Mouse (Mus musculus) left cerebral cortex, adult 18-20 months (tissue): ENCODE data around the gene Man2a1. TPM values are rescaled to one million over a fixed set of nuclear protein-coding genes. Genes with fewer than 3 reads are reported as not detected.

Source experiments
- DNase-seq, 2 experiments: peaks; one replicate each; pipeline ENCODE4 v3.0.0; 2021 to 2022; ENCODE audit warnings: low spot score in 2 of 2, mixed read lengths in 1 of 2
- total RNA-seq, 2 experiments: library from RNA; stranded (reverse); gene quantifications; 2 replicates each; pipeline ENCODE4 v1.2.3; 2021

The Man2a1 gene
- total RNA-seq, 2 experiments from 2014 or later, result 17.2 to 18.8 TPM

DNA sequence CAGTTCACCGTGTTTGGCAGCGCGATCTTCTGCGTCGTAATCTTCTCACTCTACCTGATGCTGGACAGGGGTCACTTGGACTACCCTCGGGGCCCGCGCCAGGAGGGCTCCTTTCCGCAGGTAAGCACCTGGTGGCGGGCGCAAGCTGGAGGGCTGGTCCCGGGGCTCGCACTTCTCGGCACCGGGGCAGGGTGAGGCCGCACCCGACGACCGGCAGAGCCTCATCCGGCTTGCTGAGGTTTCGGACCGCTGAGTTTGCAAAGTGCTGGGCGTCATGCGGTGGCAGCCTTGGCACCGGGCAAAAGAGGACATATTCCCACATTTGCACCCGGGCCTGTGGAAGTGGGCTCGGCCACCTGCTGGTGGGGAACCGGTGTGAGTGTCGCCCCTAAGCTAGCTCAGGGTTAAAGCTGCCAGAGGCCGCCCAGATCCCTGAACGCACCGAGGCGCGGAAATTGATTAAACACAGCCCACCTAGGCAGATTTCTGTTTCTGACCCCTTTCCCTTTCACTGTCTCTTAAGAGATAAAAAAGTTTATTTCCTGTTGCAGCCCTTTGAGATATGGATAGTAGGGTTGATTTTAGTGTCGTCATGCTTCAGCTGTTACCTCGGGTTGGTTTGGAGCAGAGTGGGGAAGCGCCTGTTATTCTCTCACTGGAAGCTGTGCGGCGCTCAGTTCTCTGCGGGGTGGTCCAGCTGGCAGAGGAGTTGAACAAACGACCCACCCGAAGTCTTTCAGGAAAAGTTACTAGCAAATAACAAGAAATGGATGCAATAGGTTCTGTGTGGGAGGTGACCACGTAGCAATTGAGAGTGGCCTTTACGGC, 1.4 kb downstream of the Man2a1 start:
- DNase-seq, result peak; percentile 45 to 52

DNA sequence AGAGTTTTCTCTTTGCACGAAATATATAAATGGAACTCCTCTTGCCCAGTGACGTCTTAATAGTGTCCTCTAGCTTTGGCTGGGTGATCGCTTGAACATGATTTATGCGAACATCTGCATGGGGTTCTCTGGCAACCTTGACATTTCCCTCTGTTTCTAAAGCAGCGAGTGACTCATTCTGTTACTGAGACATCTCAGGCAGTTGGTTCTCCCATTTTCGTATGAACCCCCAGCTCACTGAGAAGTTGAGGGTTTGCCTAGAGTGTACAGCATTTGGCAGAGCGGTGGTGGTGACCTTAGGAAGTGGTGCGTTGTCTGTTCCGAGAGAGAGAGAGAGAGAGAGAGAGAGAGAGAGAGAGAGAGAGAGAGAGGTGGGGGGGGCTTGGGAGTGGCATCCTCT, 2.6 kb downstream of the Man2a1 start:
- DNase-seq, result no peak

DNA sequence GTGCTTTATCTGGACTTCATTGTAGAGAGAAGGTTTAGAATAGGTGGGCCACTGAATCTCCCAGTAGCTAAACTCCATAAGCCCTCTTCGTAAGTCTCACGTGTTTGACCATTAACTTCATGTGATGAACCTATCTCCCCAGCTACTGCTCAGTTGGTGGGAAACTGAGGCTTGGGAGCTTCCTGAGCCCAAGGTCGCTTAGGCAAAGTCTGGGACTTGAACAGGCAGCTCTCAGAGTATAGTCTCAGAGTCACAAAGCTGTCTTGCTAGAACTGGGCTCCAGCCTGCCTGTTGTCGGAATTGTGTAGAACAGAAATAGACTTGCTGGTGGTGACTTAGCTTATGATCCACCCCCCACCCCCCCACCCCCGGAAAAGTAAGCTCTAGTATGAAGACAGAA, 3.0 kb downstream of the Man2a1 start:
- DNase-seq, result no peak

- no peak for DNase-seq
Observed at GRCm38 (mm10) chr17:64604163-64604562, 3.6 kb downstream of the Man2a1 start.

GRCm38 (mm10) chr17:64608228-64608627, 7.7 kb downstream of the Man2a1 start:
- no peak for DNase-seq

GRCm38 (mm10) chr17:64608923-64609598, 8.5 kb downstream of the Man2a1 start:
- DNase-seq, result no peak

- DNase-seq, result no peak
Observed at GRCm38 (mm10) chr17:64609741-64610140, 9.2 kb downstream of the Man2a1 start.

DNA sequence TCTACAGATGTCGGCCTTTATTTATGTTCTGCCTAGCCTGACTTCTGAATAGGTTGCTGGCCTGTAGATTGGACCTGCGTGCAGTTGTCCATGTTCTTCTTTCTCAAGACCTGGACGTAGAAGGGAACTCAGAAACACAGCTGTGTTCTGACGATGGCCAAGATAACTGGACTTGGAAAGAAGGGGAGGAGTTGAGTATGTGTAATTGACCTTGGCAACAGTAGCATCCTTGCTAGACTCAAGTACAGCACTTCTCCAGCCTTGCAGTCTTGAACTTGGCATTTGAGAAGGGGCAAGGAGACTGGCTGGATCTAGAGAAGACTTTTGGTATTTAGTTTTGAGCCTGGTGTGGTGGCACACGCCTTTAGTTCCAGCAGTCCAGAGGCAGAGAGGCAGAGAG, 10.9 kb downstream of the Man2a1 start:
- no peak for DNase-seq

DNA sequence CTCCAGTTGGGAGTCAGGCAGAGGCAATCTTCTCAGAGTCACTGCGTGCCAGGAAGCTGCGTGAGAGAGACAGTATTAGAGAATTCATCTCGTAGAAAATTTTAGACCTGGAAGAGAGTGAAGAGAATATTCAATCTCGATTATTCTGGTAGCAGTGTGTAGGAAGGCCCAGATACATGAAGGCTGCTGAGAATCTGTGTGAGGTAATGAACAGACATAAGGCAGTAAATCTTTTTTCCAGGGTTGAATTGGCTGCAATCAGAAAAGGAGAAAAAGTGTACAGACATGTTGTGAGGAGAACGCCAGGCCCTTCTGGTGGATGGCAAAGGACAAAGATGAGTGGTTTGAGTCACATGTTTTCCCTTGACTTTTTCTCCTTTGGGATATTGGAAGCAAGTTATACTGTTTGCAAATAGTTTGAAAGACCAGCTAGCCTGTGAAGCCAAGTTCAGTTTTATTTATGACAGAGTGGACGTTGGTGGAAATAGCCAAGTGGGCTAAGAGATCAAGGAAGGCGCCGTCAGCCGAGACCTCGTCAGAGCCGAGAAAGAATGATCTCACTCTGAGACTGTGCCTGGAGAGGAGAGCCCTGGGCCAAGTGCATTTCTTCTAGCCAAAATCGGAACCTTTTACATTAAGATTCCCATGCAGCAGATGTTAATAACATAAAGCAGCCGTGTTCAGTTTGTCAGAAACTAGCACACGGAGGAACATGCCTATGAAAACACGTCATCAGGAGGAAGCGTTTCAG, 11.8 kb downstream of the Man2a1 start:
- DNase-seq, result no peak

DNA sequence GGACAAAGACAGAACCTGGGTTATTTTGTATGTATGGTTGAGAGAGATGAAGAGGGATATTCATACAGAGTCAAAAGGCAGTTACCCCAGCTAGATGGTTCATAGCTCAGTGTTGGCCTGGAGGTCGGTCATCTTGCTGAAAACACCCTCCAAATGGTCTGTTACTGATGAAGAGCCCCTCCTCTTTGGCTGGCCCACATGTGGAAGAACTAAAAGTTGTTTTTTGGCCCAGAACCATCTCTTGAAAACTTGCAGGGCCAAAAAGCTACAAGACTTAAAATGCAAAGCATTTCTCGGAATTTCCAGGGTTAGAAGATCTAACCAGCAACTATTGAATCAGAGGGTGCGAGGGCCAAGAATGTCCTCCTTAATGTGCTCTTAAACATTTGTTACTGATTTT, 12.4 kb downstream of the Man2a1 start:
- no peak for DNase-seq

DNA sequence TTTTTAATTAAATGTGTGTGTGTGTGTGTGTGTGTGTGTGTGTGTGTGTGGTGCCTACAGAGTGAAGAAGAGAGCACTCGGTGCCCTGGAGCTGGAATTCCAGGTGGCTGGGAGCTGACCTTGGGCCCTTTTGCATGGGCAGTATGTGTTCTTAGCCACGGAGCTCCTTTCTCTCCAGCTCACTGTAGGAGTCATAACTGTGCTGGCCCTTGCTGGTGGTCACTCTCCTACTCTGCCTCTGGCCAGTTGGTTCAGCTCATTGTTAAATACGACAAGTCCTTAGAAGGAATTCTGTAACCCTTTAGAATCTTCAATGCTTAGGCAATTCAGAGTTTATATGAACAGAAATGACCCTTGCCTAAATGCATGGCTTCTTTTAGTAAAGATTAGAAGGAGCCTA, 12.8 kb downstream of the Man2a1 start:
- no peak for DNase-seq

DNA sequence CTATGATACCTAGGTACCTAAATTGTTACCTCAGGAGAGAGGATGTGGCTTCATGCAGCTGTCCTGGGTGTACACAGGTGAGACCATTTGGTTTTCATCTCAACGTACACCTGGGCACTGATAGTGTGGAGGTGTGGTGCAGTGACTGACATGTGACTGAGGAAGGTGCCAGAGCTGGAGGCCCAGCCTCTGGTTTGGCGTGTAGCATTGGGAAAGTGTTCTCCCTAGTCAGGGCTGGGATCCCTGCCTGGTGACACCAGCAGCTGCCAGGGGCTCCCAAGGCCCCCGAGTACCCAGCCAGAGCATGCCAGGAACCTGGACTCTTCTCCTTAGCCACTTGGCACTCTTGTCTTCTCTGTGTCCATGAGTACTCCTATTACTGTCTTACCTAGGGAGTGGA, 14.3 kb downstream of the Man2a1 start:
- no peak for DNase-seq

DNA sequence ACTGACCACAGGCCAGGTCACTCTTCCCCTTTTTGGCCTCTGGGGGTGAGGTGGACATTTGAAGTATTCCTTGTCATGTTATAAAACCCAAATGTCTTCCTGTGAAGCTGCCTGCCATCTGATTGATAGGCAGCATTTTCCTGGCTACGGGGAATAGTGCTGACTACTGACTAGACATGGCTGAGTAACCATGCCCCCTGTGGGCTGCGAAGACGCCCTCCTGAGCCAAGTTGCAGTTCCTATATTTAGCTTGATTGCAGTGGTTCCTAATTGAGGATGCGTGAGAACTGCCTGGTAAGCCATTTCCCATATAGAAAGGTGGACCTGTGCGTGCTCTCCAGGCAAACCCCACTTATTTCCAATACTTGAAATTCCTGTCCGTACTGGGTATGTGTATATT, 14.9 kb downstream of the Man2a1 start:
- no peak for DNase-seq

- DNase-seq, result no peak
Observed at GRCm38 (mm10) chr17:64616259-64616658, 15.7 kb downstream of the Man2a1 start.

- DNase-seq, result no peak
Observed at GRCm38 (mm10) chr17:64617838-64618237, 17.3 kb downstream of the Man2a1 start.

DNA sequence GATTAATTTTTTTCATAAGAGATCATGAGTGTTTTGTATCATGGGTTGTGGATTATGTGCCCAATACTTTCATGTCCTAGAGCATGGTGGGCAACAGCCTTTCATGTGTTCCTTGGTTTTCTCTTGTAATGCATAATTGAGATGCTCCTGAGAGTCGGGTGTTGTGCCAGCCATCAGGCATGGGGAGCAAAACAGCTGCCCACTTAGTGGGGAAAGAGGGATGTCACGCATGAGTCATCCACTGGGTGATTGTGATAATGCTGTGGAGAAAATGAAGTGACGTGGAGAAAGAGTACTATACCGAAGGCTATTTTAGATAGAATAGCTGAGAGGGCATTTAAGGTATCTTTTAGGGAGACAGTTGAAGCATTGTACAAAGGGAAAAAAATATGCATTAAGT, 18.5 kb downstream of the Man2a1 start:
- DNase-seq, result peak in 1 of 2 experiments; percentile 43

DNA sequence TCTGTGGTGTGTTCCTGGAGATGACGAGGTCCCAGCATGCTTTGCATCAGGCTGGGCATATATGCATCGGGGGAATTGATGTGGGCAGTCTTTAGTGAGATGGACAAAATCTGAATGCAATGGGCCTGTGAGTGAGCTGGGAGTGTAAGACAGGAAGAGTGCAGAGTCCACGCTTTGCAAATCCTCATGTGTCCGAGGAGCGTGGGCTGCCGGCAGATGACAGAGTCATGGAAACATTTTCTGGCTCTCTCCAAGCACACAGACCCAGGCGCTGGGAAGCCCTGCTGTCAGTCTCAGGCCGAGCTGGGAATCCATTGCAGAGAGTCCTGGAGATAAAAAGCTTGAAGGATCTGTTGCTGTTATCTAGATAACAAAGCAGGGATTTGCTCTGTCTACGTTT, 19.6 kb downstream of the Man2a1 start:
- no peak for DNase-seq

DNA sequence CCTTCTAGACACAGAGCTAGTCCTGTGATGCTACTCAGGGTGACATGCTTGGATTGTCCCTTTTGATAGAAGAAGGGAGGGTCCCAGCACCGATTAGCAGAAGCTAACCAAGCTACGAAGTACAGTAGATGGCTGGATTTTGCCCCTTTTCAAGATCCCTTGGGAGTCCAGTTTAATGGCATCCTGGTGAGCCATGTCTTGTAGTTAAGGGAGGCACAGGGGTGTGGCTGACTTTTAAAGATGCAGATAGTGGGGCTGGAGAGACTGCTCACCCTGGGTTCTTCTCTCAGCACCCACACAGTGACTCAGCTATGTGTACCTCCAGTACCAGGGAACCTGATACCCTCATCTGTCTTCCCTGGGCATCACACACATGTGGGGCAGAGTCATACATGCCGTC, 20.1 kb downstream of the Man2a1 start:
- no peak for DNase-seq

DNA sequence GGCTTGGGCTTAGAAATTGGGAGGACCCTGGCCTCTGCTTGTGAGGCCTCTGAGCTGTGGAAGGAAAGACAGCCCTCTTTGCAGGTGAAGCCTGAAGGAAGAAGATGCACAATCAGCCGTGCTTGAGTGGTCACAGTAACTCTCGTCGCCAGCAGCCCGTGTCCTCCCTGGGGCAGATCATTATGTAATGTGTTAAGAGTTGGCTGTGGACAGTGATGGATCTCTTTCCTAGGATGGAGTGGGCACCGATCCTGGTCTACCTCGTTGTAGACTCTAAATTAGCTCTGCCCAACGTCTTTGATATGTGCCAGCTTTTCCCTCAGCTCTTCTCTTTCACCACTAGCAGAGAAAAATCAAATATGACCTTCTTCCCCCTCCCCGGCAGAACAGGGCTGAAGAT, 20.7 kb downstream of the Man2a1 start:
- DNase-seq, result no peak

GRCm38 (mm10) chr17:64621649-64622351, 21.3 kb downstream of the Man2a1 start:
- no peak for DNase-seq

- DNase-seq, result no peak
Observed at GRCm38 (mm10) chr17:64622352-64622886, 21.9 kb downstream of the Man2a1 start.
